Mouse (Mus musculus): ENCODE results near the gene Gbx2. TPM values are rescaled to one million over a fixed set of nuclear protein-coding genes. Genes with fewer than 3 reads are reported as not detected.

Gbx2 gene
- total RNA-seq, 2 experiments from 2014 or later: 0.22 TPM; not detected in 1

DNA sequence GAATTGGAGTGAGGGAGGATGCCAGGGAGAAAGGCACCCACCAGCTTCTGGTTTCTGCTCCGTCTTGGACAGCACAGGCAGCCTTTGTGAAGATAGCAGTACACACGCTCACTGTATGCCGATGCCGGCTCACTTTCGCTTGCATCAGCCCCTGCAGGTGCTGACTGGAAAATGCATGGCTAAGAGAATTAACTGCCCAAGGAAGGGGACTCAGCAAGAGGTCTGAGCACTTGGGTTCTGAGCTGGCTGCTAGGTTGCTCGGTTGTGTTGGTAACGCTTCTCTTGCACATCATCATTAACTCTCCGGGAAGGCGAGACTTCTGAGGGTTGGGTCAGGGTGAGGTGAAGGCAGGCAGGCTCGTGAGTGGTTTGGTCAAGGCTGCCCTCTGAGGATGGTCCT, 9.2 kb downstream of the Gbx2 start:
- no peak for DNase-seq (ENCODE audit: low spot score)
- intact Hi-C loops (cut with DNase I): loop anchor here (10.0 kb wide), 1 partner anchor 57 kb away; no protein-coding TSS in a partner anchor

DNA sequence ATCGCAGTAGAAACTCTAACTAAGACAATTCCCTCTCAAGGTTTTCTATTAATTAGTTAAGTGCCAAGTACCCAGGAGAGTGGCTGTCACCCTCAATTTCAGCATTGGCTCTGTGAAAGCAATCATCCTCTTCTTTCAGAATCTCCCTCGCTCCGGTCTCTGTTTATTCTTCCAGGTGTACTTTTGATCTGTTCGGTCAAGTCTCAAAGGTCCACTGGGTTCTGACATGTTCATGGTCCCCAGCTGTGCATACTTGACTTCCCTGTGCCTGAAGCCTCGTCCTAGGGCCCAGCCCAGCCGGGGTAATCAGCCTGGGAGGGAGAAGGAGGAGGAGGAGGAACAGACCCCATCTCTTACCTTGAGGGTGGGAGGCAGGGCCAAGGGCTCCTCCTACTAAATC, 11.8 kb downstream of the Gbx2 start:
- intact Hi-C loops (cut with DNase I): no loop called here
- no peak for DNase-seq (ENCODE audit: low spot score)

DNA sequence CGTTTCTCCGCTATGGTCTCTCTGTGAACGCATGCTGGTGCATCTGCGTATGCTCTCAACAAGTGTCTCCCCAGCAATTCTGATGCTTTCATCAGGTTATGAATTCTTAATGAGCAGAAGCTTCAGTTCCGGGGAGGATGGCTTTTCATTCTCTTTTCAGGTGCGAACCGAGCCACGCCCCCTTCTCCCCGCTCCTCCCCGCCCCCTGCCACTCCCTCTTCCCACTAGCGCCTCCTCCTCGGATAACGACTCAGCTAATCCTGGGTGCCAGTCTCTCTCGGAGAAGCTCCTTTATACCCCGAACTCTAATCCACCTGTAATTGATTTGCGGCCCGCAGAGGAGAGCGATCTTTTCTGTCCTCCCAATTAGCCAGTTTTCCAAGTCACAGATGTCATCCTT, 12.9 kb downstream of the Gbx2 start:
- intact Hi-C loops (cut with DNase I): no loop called here
- no peak for DNase-seq (ENCODE audit: low spot score)

DNA sequence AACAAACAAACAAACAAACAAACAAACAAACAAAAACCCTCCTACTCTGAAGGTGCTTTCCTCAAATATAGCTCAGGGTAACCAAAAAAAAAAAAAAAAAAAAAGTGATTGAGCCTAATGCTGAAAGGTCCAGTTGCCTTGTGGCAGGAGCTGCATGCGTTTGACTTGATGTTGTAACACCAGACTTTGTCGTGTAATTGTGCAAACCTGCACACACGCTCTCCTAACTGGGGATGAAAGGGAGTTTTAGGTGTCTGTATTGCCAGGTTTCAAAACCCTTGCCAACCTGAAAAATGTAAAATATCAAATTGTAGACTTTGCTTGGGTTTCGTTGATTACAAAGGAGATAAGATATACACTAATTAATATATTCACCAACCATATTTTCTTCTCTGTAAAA, 17.4 kb downstream of the Gbx2 start:
- intact Hi-C loops (cut with DNase I): no loop called here
- DNase-seq (ENCODE audit: low spot score): no peak

DNA sequence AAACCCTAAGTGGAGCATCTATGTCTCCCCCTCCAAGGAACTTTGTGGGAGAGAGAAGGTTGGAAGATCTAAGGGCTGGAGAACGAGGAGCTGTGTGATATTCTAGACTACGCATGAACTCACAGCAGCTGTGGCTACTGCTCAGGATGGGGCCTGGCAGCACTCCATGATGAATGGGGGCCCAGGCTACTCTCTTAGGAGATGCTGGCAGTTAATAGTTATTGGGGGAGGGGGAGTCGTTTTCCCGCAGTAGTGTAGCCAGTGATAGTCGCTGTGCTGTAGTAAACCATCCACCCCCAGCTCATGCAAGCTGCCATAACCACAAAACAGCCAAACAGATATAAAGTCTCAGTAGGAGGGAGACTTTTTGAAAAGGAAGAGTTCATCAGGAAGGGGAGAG, 18.6 kb downstream of the Gbx2 start:
- no peak for DNase-seq (ENCODE audit: low spot score)
- intact Hi-C loops (cut with DNase I): no loop called here

DNA sequence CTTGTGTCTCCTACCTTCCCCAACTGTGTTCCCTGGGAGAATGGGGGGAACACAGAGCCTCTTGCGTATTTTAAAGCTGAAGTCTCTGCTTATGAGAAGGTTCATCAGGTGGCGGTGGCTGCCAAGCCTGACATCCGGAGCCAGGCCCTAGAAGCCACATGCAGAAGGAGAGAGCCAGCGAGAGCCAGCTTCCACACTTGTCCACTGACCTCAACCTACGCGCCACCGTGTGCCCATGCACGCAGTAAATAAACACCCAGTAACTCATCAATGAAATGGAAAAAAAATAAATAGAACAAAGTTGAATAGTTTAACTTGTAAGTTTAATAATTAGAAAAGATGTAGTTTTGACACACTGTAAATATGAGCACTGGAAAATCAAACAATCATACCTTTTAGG, 21.2 kb downstream of the Gbx2 start:
- intact Hi-C loops (cut with DNase I): no loop called here
- no peak for DNase-seq (ENCODE audit: low spot score)

DNA sequence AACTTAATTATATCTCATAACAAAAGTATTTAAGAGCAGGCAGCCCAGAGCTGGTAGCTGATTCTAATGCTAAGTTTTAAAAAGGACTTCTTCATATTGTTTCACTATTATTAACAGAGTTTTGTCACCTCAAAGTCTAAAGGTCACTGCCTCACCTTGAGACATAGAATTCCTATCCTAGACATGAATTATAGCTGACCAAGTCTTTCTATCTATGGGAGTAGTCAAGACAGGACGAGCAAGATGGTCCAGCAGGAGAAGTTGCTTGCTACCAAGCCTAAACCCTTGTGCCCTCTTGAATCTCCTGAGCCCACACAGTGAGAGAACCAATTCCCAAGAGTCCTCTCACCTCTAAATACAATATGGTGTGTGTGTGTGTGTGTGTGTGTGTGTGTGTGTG, 28.3 kb downstream of the Gbx2 start:
- intact Hi-C loops (cut with DNase I): no loop called here
- no peak for DNase-seq (ENCODE audit: low spot score)

DNA sequence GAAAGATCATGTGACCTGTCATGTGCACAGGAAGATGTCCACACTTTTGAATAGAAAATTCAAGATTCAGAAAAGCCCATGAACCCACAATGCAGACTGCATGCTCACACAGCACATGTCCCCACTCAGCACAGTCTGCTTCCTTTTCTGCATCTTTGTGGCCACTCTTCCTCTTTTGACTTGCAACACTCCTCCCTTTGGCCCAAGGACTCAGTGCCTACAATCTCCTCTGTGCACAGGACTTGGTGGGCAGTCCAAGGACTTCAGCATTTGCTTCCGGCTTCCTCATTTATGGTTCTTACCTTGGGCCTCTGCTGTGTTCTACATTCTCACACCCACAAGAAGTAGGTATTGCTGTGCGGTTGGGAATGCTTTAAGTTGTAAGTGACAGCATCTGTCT, 28.7 kb downstream of the Gbx2 start:
- intact Hi-C loops (cut with DNase I): no loop called here
- DNase-seq (ENCODE audit: low spot score): no peak

DNA sequence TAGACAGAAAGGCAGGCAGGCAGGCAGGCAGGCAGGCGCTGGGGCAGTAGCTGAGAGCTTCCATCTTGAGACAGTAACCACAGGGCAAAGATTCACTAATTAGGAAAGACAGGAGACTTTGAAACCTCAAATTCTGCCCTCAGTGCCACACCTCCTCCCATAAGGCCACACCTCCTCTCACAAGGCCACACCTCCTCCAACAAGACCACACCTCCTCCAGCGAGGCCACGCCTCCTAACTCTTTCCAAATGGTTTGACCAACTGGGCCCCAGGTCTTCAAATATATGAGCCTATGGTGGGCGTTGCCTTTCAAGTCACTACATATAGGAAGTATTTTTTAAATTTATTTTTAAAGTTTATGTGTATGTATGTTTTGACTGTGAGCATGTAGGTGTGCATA, 29.6 kb downstream of the Gbx2 start:
- no peak for DNase-seq (ENCODE audit: low spot score)
- intact Hi-C loops (cut with DNase I): no loop called here

DNA sequence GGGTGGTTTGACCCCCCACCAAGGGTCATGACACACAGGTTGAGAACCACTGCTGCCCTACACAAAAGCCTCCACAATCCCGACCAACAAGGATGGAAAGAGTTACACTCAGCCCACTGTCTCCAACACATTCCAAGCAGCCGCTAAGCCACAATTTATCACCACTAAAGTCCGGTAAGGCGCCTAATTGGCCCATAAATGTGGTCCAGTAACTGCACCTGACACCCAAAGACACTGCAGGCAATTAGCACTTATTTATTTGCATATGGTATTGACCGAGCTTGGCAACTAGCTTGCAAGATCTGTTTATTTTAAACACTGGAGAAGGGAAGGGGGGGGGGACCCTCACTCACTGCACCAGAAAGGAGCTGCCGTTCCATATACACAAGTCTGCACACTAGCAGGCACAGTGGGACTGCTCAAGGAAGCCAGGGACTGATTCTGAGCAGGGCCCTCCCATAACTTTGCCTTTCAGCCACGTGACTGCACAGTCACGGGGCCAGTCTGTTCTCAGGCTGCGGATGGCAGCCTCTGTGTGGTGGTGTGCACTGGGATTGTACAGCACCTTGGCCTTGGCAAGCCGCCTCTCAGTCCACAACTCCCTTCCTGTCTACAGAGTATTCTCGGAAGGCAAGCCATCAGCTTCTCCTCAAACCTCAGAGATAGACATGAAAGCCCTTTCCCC, 31.1 kb downstream of the Gbx2 start:
- intact Hi-C loops (cut with DNase I): no loop called here
- DNase-seq (ENCODE audit: low spot score): no peak

DNA sequence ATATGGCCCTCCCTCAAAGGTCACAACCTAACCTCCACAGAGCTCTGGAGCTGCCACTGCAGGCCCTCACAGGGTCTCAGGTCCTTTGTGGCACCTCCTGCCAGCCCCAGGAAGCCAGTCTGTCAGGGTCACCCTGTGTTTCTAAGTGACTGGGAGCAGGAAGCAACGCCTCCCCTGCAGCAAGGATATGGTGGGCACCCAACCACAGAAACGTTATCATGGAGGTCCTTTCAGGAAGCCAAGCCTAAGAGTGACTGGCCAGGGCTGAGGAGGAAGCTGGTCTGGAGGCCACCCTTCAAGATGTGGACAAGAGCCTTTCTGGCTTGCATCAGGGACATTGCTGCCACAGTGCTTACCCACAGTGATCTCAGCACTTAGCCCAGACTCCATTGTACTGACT, 31.9 kb downstream of the Gbx2 start:
- intact Hi-C loops (cut with DNase I): no loop called here
- no peak for DNase-seq (ENCODE audit: low spot score)

DNA sequence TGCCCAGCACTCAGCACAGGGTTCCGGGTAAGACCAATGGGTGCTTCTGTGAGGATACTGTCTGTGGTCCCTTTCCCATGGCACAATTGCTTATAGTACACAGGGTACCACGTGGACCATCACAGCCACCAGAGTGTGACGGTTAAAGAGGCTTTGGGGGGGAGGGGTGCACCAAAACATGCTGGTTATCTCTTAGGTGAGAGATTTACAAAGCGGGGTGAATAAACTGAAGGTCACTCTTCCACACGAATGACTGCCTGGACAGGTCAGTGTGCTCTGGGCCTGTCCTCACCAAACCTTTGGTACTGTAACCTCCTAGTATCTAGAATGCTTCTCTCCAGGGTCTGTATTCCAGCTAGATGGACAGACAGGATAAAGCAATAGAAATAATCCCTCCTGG, 35.2 kb downstream of the Gbx2 start:
- intact Hi-C loops (cut with DNase I): no loop called here
- no peak for DNase-seq (ENCODE audit: low spot score)

DNA sequence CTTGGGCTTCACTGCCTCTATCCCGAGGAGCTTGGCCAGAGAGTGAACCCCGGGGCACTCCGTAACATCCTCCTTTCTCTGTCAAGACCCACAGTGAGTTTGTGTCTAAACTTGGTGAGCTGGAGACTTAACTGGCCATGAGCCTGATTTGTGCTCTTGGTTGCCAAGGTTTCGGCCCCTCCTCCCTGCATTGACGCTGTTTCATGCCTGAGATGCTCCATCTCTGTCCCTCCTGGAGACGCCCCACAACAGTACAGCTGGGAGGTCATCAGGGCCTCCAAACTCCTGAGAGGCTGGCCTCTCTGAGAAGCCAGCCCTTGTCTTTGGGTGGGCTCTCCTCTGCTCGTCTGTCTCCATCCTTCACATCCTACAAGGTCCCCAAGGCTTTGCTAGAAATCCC, 38.7 kb downstream of the Gbx2 start:
- intact Hi-C loops (cut with DNase I): no loop called here
- no peak for DNase-seq (ENCODE audit: low spot score)

DNA sequence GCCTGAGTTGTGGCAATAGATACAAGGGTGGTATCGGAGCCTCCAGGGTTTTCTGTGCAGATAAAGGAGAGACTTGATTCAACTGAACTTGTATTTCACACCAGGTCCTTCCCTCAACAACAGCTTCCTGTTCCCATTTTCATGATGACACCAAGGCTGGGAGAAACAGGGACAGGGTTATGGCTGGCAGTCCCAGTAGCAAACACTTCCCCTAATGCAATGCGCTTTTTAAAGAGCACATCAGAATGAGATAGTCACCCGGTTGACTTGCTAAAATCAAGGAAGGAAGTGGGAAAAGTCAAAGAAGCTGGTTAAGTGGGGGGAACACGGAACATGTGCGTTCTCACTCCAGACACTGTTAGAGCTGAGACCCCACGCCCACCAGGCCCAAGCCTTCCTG, 39.6 kb downstream of the Gbx2 start:
- DNase-seq (ENCODE audit: low spot score): no peak
- intact Hi-C loops (cut with DNase I): no loop called here

DNA sequence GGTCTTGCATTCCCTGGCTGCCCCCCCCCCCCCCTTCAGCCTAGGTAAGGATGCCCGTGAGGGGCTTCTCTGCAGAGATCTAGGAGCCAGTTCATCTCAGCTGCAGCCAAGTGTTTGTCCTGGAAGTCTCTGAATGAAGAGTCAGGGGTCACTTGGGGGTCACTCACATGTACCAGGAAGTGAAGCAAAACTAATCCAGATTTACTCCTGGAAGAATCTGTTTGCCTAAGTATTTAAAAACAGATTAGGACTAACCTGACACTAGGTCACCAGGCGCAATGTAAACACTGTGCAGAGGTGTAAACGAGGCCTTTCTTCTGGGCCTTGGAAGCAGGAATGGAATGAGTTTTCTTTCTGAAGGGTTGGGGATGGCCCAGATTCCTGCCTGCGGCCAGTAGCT, 45.3 kb downstream of the Gbx2 start:
- no peak for DNase-seq (ENCODE audit: low spot score)
- intact Hi-C loops (cut with DNase I): no loop called here

DNA sequence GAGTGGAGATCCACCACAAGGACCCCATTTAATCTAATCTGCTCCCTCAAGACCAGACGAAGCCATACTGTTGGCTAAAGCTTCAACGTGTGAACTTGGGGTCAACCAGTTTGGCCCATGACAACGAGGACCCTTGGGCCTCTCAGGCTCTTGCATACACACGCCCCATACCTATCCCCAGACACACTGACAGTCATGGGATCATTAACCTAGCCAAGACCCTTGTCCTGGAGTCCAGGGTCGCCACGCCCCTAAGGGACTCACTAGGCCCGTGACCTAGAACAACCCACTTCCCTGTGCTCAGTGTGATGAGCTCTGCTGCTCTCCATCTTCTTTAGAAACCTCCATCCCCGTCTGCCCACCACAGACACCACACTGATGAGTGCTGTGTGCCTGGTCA, 46.6 kb downstream of the Gbx2 start:
- intact Hi-C loops (cut with DNase I): no loop called here
- no peak for DNase-seq (ENCODE audit: low spot score)

DNA sequence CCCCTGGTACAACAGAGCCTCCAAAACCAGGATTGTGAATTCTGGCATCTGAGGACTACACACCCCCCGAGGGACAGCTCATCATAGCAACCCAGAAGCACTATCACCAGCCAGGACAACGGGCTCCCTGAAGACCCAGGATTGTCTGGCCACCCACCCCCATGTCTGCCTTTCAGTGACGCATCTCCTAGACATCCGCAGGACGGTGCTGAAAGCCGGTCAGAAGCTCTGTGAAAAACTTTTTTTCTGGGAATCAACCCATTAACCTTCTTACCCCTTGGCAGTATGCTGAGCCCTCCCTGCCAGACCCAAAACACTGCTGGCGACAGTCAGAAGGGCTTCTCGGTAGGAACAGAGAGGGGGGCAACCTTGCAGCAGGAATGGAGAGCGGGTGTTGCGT, 50.1 kb downstream of the Gbx2 start:
- DNase-seq (ENCODE audit: low spot score): no peak
- intact Hi-C loops (cut with DNase I): no loop called here

DNA sequence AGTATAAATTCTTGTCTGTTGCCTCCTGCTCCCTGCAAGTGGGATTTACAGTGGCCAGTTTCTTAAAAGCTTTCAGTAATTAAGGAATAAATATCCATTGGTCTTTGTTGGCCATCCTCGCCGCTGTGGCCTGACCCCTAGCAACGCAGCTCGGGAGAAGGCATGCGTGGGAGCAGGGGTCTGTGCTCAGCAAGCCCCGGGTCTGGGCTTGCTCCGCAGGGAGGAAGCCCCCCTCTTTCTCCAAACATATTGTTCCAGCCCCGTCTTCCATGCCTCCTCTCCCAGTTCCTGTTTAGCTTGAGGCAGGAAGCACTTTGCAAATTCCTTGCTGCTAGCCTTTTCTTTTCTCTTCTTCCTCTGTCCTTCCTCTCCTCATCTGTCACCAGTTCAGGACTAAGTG, 50.8 kb downstream of the Gbx2 start:
- no peak for DNase-seq (ENCODE audit: low spot score)
- intact Hi-C loops (cut with DNase I): no loop called here

DNA sequence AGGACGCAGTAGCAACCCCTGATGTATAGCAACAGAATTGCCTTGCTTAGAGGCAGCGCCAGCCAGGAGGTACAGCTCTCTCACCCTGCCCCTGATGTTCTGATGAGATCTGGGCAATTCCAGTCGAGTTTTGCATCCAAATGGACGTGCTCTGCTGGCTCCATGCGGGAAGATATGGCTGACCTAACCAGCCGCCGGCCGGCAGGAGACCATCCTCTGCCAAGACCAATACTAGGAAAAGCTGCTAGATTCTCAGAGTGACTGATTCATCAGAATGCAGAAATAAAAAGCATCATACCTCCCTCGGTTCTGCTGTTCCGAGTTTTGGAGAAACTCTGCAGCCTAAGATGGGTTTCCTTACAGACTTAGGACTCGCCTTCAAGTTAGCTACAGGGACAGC, 52.5 kb downstream of the Gbx2 start:
- no peak for DNase-seq (ENCODE audit: low spot score)
- intact Hi-C loops (cut with DNase I): no loop called here

Data from heart, postnatal 25 days (tissue).